Mouse (Mus musculus): ENCODE data around the gene Ccdc9b.

GRCm38 (mm10) chr2:118776295-118776694, 13.8 kb upstream of the Ccdc9b start:
- no peak for TF ChIP-seq CTCF (IDR thresholded peaks at IDR 0.05; ENCODE audit: control insufficient read depth, insufficient read depth, insufficient read length)
- no peak for TF ChIP-seq MAX (IDR thresholded peaks at IDR 0.05)
- TF ChIP-seq MYOD1 (IDR thresholded peaks at IDR 0.05; ENCODE audit: control insufficient read depth, insufficient read length, low read depth) = no peak
